Mouse (Mus musculus): Measurements from ENCODE around the gene Col6a4. TPM values are rescaled to one million over a fixed set of nuclear protein-coding genes. Genes with fewer than 3 reads are reported as not detected.

Gene Col6a4
- total RNA-seq (2014; rRNA removed; ENCODE audit: low replicate concordance), result under 0.01 TPM in 1 of 2 replicates, not detected in the other
- polyA plus RNA-seq (2015; fragmentation: Nextera tagmentation; extraction: Ambion mirVana), result 0.01 TPM in 1 of 2 replicates, not detected in the other

- Histone ChIP-seq H3K36me3 (replicated peaks; ENCODE audit: control insufficient read depth, insufficient read depth, low read length) (no peaks in the 10 kb centered on the region), H3K27me3 (ENCODE audit: control insufficient read depth, insufficient read depth, low read length) (no peaks in the 10 kb centered on the region), H3K27ac (ENCODE audit: low read depth) (no peak within 1 kb of the TSS), H3K9ac (replicated peaks; ENCODE audit: low read depth, low read length) (no peak within 1 kb of the TSS), H3K9me3 (replicated peaks; ENCODE audit: control insufficient read depth, low read length) (no peaks in the 10 kb centered on the region), H3K4me2 (ENCODE audit: low read depth, low read length) (no peak within 1 kb of the TSS), H3K4me1 (ENCODE audit: control insufficient read depth, insufficient read depth) (no peaks in the 10 kb centered on the region), H3K4me3 (ENCODE audit: low read depth, low read length) (no peak within 1 kb of the TSS)
- 52% methylated on average over 7 of the region's 7 CpGs for WGBS
- DNase-seq (ENCODE audit: low spot score) (no peak), ATAC-seq (ENCODE audit: insufficient read depth, low read depth) (no peak)
- TF ChIP-seq EP300 (IDR thresholded peaks at IDR 0.05; ENCODE audit: low read depth) (no peak), CTCF (IDR thresholded peaks at IDR 0.05; ENCODE audit: low read depth) (no peak)
These were observed at the start of gene Col6a4 for GRCm38 (mm10) chr9:106096683-106097082. Gene Col6a4, minus strand, starts transcription at chr9:106096783.

- H3K27me3 ChIP-seq (ENCODE audit: control insufficient read depth, insufficient read depth, low read length), result peaks cover 39% of the 10 kb centered on the region
- no peaks in the 10 kb centered on the region; the same call in 1 of the 2 replicates for H3K4me1 ChIP-seq (ENCODE audit: control insufficient read depth, insufficient read depth)
- no peak for DNase-seq (ENCODE audit: low spot score)
- no peak overlapping the region for H3K4me2 ChIP-seq (ENCODE audit: low read depth, low read length)
- no peak overlapping the region for H3K27ac ChIP-seq (ENCODE audit: low read depth)
- H3K9ac ChIP-seq (replicated peaks; ENCODE audit: low read depth, low read length), result no peak overlapping the region
- no peak for ATAC-seq (ENCODE audit: insufficient read depth, low read depth)
- H3K36me3 ChIP-seq (replicated peaks; ENCODE audit: control insufficient read depth, insufficient read depth, low read length), result no peaks in the 10 kb centered on the region
- 49% methylated on average over 2 of the region's 2 CpGs for WGBS
- H3K4me3 ChIP-seq (ENCODE audit: low read depth, low read length), result no peak overlapping the region
- H3K9me3 ChIP-seq (replicated peaks; ENCODE audit: control insufficient read depth, low read length), result no peaks in the 10 kb centered on the region
- TF ChIP-seq EP300 (IDR thresholded peaks at IDR 0.05; ENCODE audit: low read depth), result no peak
- TF ChIP-seq CTCF (IDR thresholded peaks at IDR 0.05; ENCODE audit: low read depth), result no peak
These were observed 49.0 kb upstream of the Col6a4 start for GRCm38 (mm10) chr9:106145582-106145981.

GRCm38 (mm10) chr9:106144176-106144575, 47.6 kb upstream of the Col6a4 start:
- H3K9me3 ChIP-seq (replicated peaks; ENCODE audit: control insufficient read depth, low read length), result no peaks in the 10 kb centered on the region
- H3K4me1 ChIP-seq (ENCODE audit: control insufficient read depth, insufficient read depth), result no peaks in the 10 kb centered on the region; the same call in 1 of the 2 replicates
- no peak for DNase-seq (ENCODE audit: low spot score)
- no peak overlapping the region for H3K27ac ChIP-seq (ENCODE audit: low read depth)
- 70% methylated on average over 7 of the region's 7 CpGs for WGBS
- no peak overlapping the region for H3K4me3 ChIP-seq (ENCODE audit: low read depth, low read length)
- H3K36me3 ChIP-seq (replicated peaks; ENCODE audit: control insufficient read depth, insufficient read depth, low read length), result no peaks in the 10 kb centered on the region
- TF ChIP-seq EP300 (IDR thresholded peaks at IDR 0.05; ENCODE audit: low read depth), result no peak
- H3K9ac ChIP-seq (replicated peaks; ENCODE audit: low read depth, low read length), result no peak overlapping the region
- H3K4me2 ChIP-seq (ENCODE audit: low read depth, low read length), result no peak overlapping the region
- no peak for ATAC-seq (ENCODE audit: insufficient read depth, low read depth)
- peaks cover 25% of the 10 kb centered on the region for H3K27me3 ChIP-seq (ENCODE audit: control insufficient read depth, insufficient read depth, low read length)

GRCm38 (mm10) chr9:106141955-106142354, 45.4 kb upstream of the Col6a4 start:
- Histone ChIP-seq H3K36me3 (replicated peaks; ENCODE audit: control insufficient read depth, insufficient read depth, low read length) (no peaks in the 10 kb centered on the region), H3K4me2 (ENCODE audit: low read depth, low read length) (no peak overlapping the region), H3K27ac (ENCODE audit: low read depth) (no peak overlapping the region), H3K9me3 (replicated peaks; ENCODE audit: control insufficient read depth, low read length) (no peaks in the 10 kb centered on the region), H3K4me3 (ENCODE audit: low read depth, low read length) (no peak overlapping the region), H3K9ac (replicated peaks; ENCODE audit: low read depth, low read length) (no peak overlapping the region), H3K4me1 (ENCODE audit: control insufficient read depth, insufficient read depth) (no peaks in the 10 kb centered on the region), H3K27me3 (ENCODE audit: control insufficient read depth, insufficient read depth, low read length) (peaks cover 3% of the 10 kb centered on the region; the same call in 1 of the 2 replicates)
- 75% methylated on average over 12 of the region's 12 CpGs for WGBS
- TF ChIP-seq CTCF (IDR thresholded peaks at IDR 0.05; ENCODE audit: low read depth) (no peak), EP300 (IDR thresholded peaks at IDR 0.05; ENCODE audit: low read depth) (no peak)
- DNase-seq (ENCODE audit: low spot score), result no peak
- ATAC-seq (ENCODE audit: insufficient read depth, low read depth), result no peak

- no peaks in the 10 kb centered on the region for H3K36me3 ChIP-seq (replicated peaks; ENCODE audit: control insufficient read depth, insufficient read depth, low read length)
- no peak overlapping the region for H3K27ac ChIP-seq (ENCODE audit: low read depth)
- no peaks in the 10 kb centered on the region for H3K9me3 ChIP-seq (replicated peaks; ENCODE audit: control insufficient read depth, low read length)
- H3K4me1 ChIP-seq (ENCODE audit: control insufficient read depth, insufficient read depth), result no peaks in the 10 kb centered on the region
- no peak overlapping the region for H3K4me3 ChIP-seq (ENCODE audit: low read depth, low read length)
- H3K4me2 ChIP-seq (ENCODE audit: low read depth, low read length), result no peak overlapping the region
- no peak overlapping the region for H3K9ac ChIP-seq (replicated peaks; ENCODE audit: low read depth, low read length)
- H3K27me3 ChIP-seq (ENCODE audit: control insufficient read depth, insufficient read depth, low read length), result no peaks in the 10 kb centered on the region
- ATAC-seq (ENCODE audit: insufficient read depth, low read depth), result no peak
- WGBS, result 48% methylated on average over 10 of the region's 10 CpGs
- no peak for DNase-seq (ENCODE audit: low spot score)
- no peak for TF ChIP-seq EP300 (IDR thresholded peaks at IDR 0.05; ENCODE audit: low read depth)
- TF ChIP-seq CTCF (IDR thresholded peaks at IDR 0.05; ENCODE audit: low read depth), result no peak
These were observed 43.2 kb upstream of the Col6a4 start for GRCm38 (mm10) chr9:106139763-106140162.

- no peak overlapping the region for H3K4me2 ChIP-seq (ENCODE audit: low read depth, low read length)
- WGBS, result 70% methylated on average over 10 of the region's 10 CpGs
- H3K27ac ChIP-seq (ENCODE audit: low read depth), result no peak overlapping the region
- no peak for TF ChIP-seq CTCF (IDR thresholded peaks at IDR 0.05; ENCODE audit: low read depth)
- no peak for TF ChIP-seq EP300 (IDR thresholded peaks at IDR 0.05; ENCODE audit: low read depth)
- no peaks in the 10 kb centered on the region for H3K36me3 ChIP-seq (replicated peaks; ENCODE audit: control insufficient read depth, insufficient read depth, low read length)
- ATAC-seq (ENCODE audit: insufficient read depth, low read depth) (no peak), DNase-seq (ENCODE audit: low spot score) (no peak)
- H3K4me1 ChIP-seq (ENCODE audit: control insufficient read depth, insufficient read depth), result no peaks in the 10 kb centered on the region
- no peaks in the 10 kb centered on the region for H3K9me3 ChIP-seq (replicated peaks; ENCODE audit: control insufficient read depth, low read length)
- H3K4me3 ChIP-seq (ENCODE audit: low read depth, low read length), result no peak overlapping the region
- H3K27me3 ChIP-seq (ENCODE audit: control insufficient read depth, insufficient read depth, low read length), result no peaks in the 10 kb centered on the region
- H3K9ac ChIP-seq (replicated peaks; ENCODE audit: low read depth, low read length), result no peak overlapping the region
These were observed 41.2 kb upstream of the Col6a4 start for GRCm38 (mm10) chr9:106137671-106138216.

Data from heart, postnatal 0 days (tissue).